ENCODE assay signal across 8 mouse cellular contexts in the genomic region with DNA sequence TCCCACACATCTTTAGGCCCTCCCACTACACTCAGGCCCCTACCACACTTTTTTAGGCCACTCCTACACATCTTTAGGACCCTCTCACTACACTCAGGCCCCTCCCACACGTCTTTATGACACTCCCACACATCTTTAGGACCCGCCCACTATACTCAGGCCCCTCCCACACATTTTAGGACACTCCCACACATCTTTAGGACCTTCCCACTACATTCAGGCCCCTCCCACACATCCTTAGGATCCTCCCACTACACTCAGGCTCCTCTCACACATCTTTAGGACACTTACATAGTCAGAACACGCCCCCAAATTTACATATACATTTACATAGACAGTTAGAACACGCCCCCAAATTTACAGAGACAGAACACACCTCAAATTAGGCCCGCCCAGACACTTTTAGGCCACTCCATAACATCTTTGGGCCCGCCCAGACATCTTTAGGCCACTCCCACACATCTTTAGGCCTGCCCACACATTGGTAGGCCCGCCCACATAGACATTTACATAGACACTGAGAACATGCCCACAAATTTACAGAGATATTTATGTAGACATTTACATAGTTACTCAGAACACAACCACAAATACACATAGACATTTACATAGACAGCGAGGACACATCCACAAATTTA.
DNase-seq lines count a peak whose midpoint lies in the region; ATAC-seq lines count a peak whose summit lies in the region.

No protein-coding gene starts in this region.

- WGBS in hindbrain, embryonic 11.5 days = 82% methylated on average over 8 of the region's 8 CpGs
- 72% methylated on average over 8 of the region's 8 CpGs for WGBS in liver, embryonic 12.5 days (ENCODE audit: insufficient replicate concordance)

- peak; percentile 0; the same call in 1 of the 2 replicates for ATAC-seq in hindbrain, embryonic 11.5 days (ENCODE audit: low FRiP score)
- ATAC-seq in liver, embryonic 12.5 days = no peak

- no peaks in the 10 kb centered on the region for H3K27me3 ChIP-seq in hindbrain, embryonic 11.5 days (ENCODE audit: control insufficient read depth, insufficient read depth, low read length)
- H3K27me3 ChIP-seq in liver, embryonic 12.5 days (replicated peaks) = no peaks in the 10 kb centered on the region

- H3K4me1 ChIP-seq in hindbrain, embryonic 11.5 days (replicated peaks; ENCODE audit: control insufficient read depth, insufficient read depth, low read length) = no peaks in the 10 kb centered on the region
- peaks cover 17% of the 10 kb centered on the region for H3K4me1 ChIP-seq in liver, embryonic 12.5 days

- no peak overlapping the region for H3K27ac ChIP-seq in hindbrain, embryonic 11.5 days (ENCODE audit: low read depth, low read length)
- peak overlapping the region; percentile 95; the same call in 1 of the 2 replicates for H3K27ac ChIP-seq in liver, embryonic 12.5 days

- intact Hi-C loops in heart, postnatal 25 days (cut with DNase I) = loop anchor here (5.0 to 10.0 kb wide), 4 partner anchors 67 to 512 kb away; partner anchors contain the start of genes Ctxn1, Evi5l, Shcbp1 and Snapc2

- peak; percentile 89 for DNase-seq in heart, adult 11 months
- DNase-seq in heart, postnatal 25 days (ENCODE audit: low spot score) = no peak
- peak; percentile 65 to 69 for DNase-seq in B cell, adult 2 months
- peak; percentile 15 to 29 for DNase-seq in cerebellum, postnatal 10 days
- no peak for DNase-seq in hindbrain, embryonic 11.5 days (ENCODE audit: low spot score)
- DNase-seq in retina, postnatal 7 days (ENCODE audit: low read depth, low spot score) = peak; percentile 5
- no peak for DNase-seq in adrenal gland, postnatal 14 days

- no peak overlapping the region for H3K9ac ChIP-seq in hindbrain, embryonic 11.5 days (ENCODE audit: low read depth, low read length)
- H3K9ac ChIP-seq in liver, embryonic 12.5 days = no peak overlapping the region

- H3K4me2 ChIP-seq in hindbrain, embryonic 11.5 days (replicated peaks; ENCODE audit: low read depth, low read length) = peak overlapping the region; percentile 33
- peak overlapping the region; percentile 92 for H3K4me2 ChIP-seq in liver, embryonic 12.5 days

- no peaks in the 10 kb centered on the region for H3K36me3 ChIP-seq in hindbrain, embryonic 11.5 days (ENCODE audit: control insufficient read depth, insufficient read depth, low read length)
- H3K36me3 ChIP-seq in liver, embryonic 12.5 days = no peaks in the 10 kb centered on the region; the same call in 1 of the 2 replicates

- no peaks in the 10 kb centered on the region for H3K9me3 ChIP-seq in hindbrain, embryonic 11.5 days (ENCODE audit: control insufficient read depth, low read length)
- H3K9me3 ChIP-seq in liver, embryonic 12.5 days (replicated peaks) = peaks cover 8% of the 10 kb centered on the region

- peak overlapping the region; percentile 54 for H3K4me3 ChIP-seq in hindbrain, embryonic 11.5 days (ENCODE audit: low read depth, low read length)
- H3K4me3 ChIP-seq in liver, embryonic 12.5 days = peak overlapping the region; percentile 69

Comparison
In these comparisons a context has a peak if more than half of its experiments do, and no peak if none do; other contexts are left out.
1. DNase-seq: peak in heart, adult 11 months (single experiment), B cell, adult 2 months (2 of 2), cerebellum, postnatal 10 days (2 of 2) and retina, postnatal 7 days (single experiment); none in heart, postnatal 25 days (single experiment), hindbrain, embryonic 11.5 days (single experiment) and adrenal gland, postnatal 14 days (single experiment).